Mouse (Mus musculus): ENCODE measurements at regions not wholly inside any gene's neighbourhood (a gene's known extent, or its start where the extent isn't known, plus 50 kb on each side); places are given as distances from the start of the nearest gene placed in this dataset.

DNA sequence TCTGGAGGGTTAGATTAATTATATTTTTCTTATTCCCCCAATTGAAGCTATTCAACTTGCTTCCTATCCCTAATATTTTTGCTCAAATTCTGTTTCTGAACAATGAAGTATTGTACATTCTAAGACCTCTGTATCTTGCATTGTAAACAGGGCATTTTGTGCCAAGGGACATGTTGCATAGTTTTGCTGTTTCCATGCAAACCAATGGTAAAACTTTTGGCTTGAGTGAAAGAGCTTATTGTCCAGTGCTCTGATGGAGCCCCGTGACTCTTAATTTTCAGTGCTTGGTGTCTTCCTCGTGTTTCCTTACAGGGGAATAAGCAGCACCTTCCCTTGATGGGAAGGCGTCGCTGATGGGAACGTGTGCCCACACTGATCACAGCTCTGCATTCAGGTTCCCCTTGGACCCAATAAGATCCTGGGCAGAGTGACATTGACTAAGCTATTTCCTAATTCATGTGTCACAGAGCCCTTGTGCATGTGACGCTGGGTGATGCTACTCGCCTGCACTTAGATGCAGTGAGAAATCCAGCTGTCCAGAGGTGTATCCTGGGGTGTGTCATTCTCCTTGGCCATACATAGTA, 220.8 kb upstream of the Dusp10 start:
- TF ChIP-seq USF1 (IDR thresholded peaks at IDR 0.05; ENCODE audit: low read depth) (no peak), TCF12 (IDR thresholded peaks at IDR 0.05; ENCODE audit: insufficient read depth, poor library complexity, severe bottlenecking) (no peak), E2F4 (IDR thresholded peaks at IDR 0.05; ENCODE audit: insufficient read depth) (no peak)
